Mouse (Mus musculus): ENCODE results near the gene Crx. TPM values are rescaled to one million over a fixed set of nuclear protein-coding genes. Genes with fewer than 3 reads are reported as not detected.

Gene Crx
- polyA plus RNA-seq, 1 experiment from 2014 or later: not detected

DNA sequence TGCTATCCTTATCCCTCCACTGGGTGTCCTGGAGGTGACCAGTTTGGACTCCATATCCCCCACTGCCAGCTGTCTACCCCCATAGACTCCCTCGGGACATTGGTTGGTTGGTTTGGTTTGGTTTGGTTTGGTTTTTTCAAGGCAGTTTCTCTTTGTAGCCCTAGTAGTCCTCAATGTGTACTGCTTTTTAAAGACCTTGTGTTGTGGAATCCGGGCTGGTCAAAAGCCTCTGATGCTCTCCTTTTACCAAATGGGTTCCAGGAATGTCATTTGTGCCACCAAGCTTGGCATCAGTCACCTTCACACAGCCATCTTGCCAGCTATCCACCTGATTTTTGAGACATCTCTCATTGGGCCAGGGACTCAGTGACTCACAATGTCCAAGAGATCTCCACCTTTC, 35.0 kb upstream of the Crx start:
- Histone ChIP-seq H3K36me3 (ENCODE audit: control insufficient read depth, insufficient read depth, low read length) (peaks cover 5% of the 10 kb centered on the region), H3K27ac (ENCODE audit: low read depth, low read length) (no peak overlapping the region), H3K4me3 (ENCODE audit: low read depth, low read length) (no peak overlapping the region), H3K4me2 (replicated peaks; ENCODE audit: low read depth, low read length) (no peak overlapping the region), H3K4me1 (replicated peaks; ENCODE audit: control insufficient read depth, insufficient read depth, low read length) (no peaks in the 10 kb centered on the region), H3K9ac (ENCODE audit: low read depth, low read length) (no peak overlapping the region), H3K9me3 (ENCODE audit: control insufficient read depth, low read length) (no peaks in the 10 kb centered on the region), H3K27me3 (ENCODE audit: control insufficient read depth, insufficient read depth, low read length) (no peaks in the 10 kb centered on the region)
- no peak for DNase-seq (ENCODE audit: low spot score)
- WGBS: 88% methylated on average over 2 of the region's 2 CpGs
- ATAC-seq (ENCODE audit: low FRiP score): no peak

- no peak overlapping the region for H3K27ac ChIP-seq (ENCODE audit: low read depth, low read length)
- no peak overlapping the region for H3K9ac ChIP-seq (ENCODE audit: low read depth, low read length)
- H3K36me3 ChIP-seq (ENCODE audit: control insufficient read depth, insufficient read depth, low read length): peaks cover 4% of the 10 kb centered on the region
- no peaks in the 10 kb centered on the region for H3K4me1 ChIP-seq (replicated peaks; ENCODE audit: control insufficient read depth, insufficient read depth, low read length)
- no peak overlapping the region for H3K4me3 ChIP-seq (ENCODE audit: low read depth, low read length)
- DNase-seq (ENCODE audit: low spot score): peak; percentile 62
- no peak overlapping the region for H3K4me2 ChIP-seq (replicated peaks; ENCODE audit: low read depth, low read length)
- WGBS: 51% methylated on average over 2 of the region's 2 CpGs
- no peak for ATAC-seq (ENCODE audit: low FRiP score)
- no peaks in the 10 kb centered on the region for H3K27me3 ChIP-seq (ENCODE audit: control insufficient read depth, insufficient read depth, low read length)
- H3K9me3 ChIP-seq (ENCODE audit: control insufficient read depth, low read length): no peaks in the 10 kb centered on the region
Measured at GRCm38 (mm10) chr7:15914252-15914651, 34.5 kb upstream of the Crx start.

- ATAC-seq (ENCODE audit: low FRiP score) (peak; percentile 82), DNase-seq (ENCODE audit: low spot score) (peak; percentile 94)
- Histone ChIP-seq H3K27ac (ENCODE audit: low read depth, low read length) (no peak overlapping the region), H3K36me3 (ENCODE audit: control insufficient read depth, insufficient read depth, low read length) (no peaks in the 10 kb centered on the region), H3K9ac (ENCODE audit: low read depth, low read length) (no peak overlapping the region), H3K27me3 (ENCODE audit: control insufficient read depth, insufficient read depth, low read length) (no peaks in the 10 kb centered on the region), H3K4me2 (replicated peaks; ENCODE audit: low read depth, low read length) (no peak overlapping the region), H3K4me3 (ENCODE audit: low read depth, low read length) (no peak overlapping the region), H3K4me1 (replicated peaks; ENCODE audit: control insufficient read depth, insufficient read depth, low read length) (no peaks in the 10 kb centered on the region), H3K9me3 (ENCODE audit: control insufficient read depth, low read length) (no peaks in the 10 kb centered on the region)
- 1% methylated on average over 4 of the region's 4 CpGs for WGBS
Measured at GRCm38 (mm10) chr7:15912183-15912582, 32.4 kb upstream of the Crx start.

DNA sequence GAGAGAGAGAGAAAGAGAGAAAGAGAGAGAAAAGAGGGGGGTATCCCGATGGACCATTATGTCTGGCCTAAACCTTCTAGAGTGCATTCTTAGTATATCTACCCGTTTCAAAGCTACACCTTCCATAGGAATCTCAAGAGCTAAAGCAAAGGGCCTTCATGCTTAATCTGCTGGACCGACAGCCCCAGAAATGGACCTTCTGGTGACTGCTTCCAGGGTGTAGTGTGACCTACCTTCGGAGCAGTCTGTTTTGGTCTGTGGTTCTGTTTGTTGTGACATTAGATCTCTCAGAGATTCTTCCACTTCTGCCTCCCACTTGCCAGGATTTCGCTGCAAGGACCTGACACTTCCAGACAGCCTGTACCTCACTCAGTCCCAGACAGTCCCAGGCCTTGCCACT, 30.8 kb upstream of the Crx start:
- DNase-seq (ENCODE audit: low spot score): no peak
- ATAC-seq (ENCODE audit: low FRiP score): no peak
- WGBS: 69% methylated on average over 5 of the region's 5 CpGs

DNA sequence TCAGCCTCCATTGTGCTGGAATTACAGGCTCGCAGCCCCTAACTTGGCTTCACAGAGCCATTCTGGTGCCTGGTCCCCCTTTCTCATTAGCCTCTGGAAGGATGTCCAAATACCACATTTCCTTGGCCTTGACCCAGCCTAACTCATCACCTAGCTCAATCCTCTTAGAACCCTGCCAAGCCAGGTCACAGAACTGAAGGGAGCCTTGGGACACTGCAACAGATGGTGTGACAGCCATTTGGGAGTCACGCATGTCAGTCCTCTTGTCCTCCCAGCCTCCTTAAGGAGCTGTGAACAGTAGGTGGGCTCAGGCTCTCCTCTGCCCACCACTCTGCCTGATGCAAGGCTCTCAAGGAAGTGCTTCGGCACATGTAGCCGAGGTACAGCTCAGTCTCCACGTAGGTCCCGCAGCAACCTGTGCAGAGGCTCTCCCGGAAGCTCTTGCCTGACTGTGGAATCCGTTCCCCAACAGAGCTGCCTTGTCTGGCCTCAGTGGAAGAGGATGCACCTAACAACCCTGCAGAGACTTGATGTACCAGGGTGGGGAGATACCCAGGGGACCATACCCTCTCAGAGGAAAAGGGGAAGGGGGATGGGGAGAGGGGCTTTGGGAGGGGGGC, 28.3 kb upstream of the Crx start:
- no peaks in the 10 kb centered on the region for H3K4me1 ChIP-seq (replicated peaks; ENCODE audit: control insufficient read depth, insufficient read depth, low read length)
- H3K36me3 ChIP-seq (ENCODE audit: control insufficient read depth, insufficient read depth, low read length): no peaks in the 10 kb centered on the region
- DNase-seq (ENCODE audit: low spot score) (no peak), ATAC-seq (ENCODE audit: low FRiP score) (no peak)
- no peaks in the 10 kb centered on the region for H3K9me3 ChIP-seq (ENCODE audit: control insufficient read depth, low read length)
- no peak overlapping the region for H3K4me3 ChIP-seq (ENCODE audit: low read depth, low read length)
- no peak overlapping the region for H3K9ac ChIP-seq (ENCODE audit: low read depth, low read length)
- no peaks in the 10 kb centered on the region for H3K27me3 ChIP-seq (ENCODE audit: control insufficient read depth, insufficient read depth, low read length)
- no peak overlapping the region for H3K4me2 ChIP-seq (replicated peaks; ENCODE audit: low read depth, low read length)
- no peak overlapping the region for H3K27ac ChIP-seq (ENCODE audit: low read depth, low read length)
- WGBS: 76% methylated on average over 8 of the region's 8 CpGs

More for the DNA sequence above, 30.8 kb upstream of the Crx start:
- Histone ChIP-seq H3K36me3 (ENCODE audit: control insufficient read depth, insufficient read depth, low read length) (no peaks in the 10 kb centered on the region), H3K4me1 (replicated peaks; ENCODE audit: control insufficient read depth, insufficient read depth, low read length) (no peaks in the 10 kb centered on the region), H3K9ac (ENCODE audit: low read depth, low read length) (no peak overlapping the region), H3K27me3 (ENCODE audit: control insufficient read depth, insufficient read depth, low read length) (no peaks in the 10 kb centered on the region), H3K9me3 (ENCODE audit: control insufficient read depth, low read length) (no peaks in the 10 kb centered on the region), H3K27ac (ENCODE audit: low read depth, low read length) (no peak overlapping the region), H3K4me2 (replicated peaks; ENCODE audit: low read depth, low read length) (no peak overlapping the region), H3K4me3 (ENCODE audit: low read depth, low read length) (no peak overlapping the region)

GRCm38 (mm10) chr7:15906602-15907001, 26.8 kb upstream of the Crx start:
- Histone ChIP-seq H3K4me2 (replicated peaks; ENCODE audit: low read depth, low read length) (no peak overlapping the region), H3K9ac (ENCODE audit: low read depth, low read length) (no peak overlapping the region), H3K4me1 (replicated peaks; ENCODE audit: control insufficient read depth, insufficient read depth, low read length) (no peaks in the 10 kb centered on the region), H3K27me3 (ENCODE audit: control insufficient read depth, insufficient read depth, low read length) (no peaks in the 10 kb centered on the region), H3K36me3 (ENCODE audit: control insufficient read depth, insufficient read depth, low read length) (no peaks in the 10 kb centered on the region), H3K9me3 (ENCODE audit: control insufficient read depth, low read length) (no peaks in the 10 kb centered on the region), H3K4me3 (ENCODE audit: low read depth, low read length) (no peak overlapping the region), H3K27ac (ENCODE audit: low read depth, low read length) (no peak overlapping the region)
- no peak for ATAC-seq (ENCODE audit: low FRiP score)
- WGBS: 88% methylated on average over 1 of the region's 1 CpGs
- DNase-seq (ENCODE audit: low spot score): no peak

DNA sequence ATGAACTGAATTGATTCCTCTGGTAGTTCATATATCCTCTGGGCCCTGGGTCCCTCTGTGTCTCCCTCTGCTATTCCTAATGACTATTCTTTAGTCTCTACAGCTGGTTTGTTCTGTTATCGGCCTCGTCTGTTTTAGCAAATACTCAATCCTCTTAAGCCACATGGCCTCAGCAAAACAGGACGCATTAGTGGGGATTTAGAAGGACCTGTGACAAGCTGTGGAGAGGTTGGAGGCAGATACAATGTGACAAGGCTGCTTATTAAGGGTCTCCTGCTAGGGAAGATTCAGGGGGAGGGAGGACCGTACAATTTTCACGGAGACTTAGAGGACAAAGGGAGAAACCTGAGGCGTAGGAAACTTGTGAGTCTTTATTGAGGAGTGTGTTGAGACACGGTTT, 26.1 kb upstream of the Crx start:
- WGBS: 85% methylated on average over 7 of the region's 7 CpGs
- ATAC-seq (ENCODE audit: low FRiP score): no peak

GRCm38 (mm10) chr7:15901366-15902048, 21.7 kb upstream of the Crx start:
- H3K4me3 ChIP-seq (ENCODE audit: low read depth, low read length): no peak overlapping the region
- H3K27ac ChIP-seq (ENCODE audit: low read depth, low read length): no peak overlapping the region
- ATAC-seq (ENCODE audit: low FRiP score) (no peak), DNase-seq (ENCODE audit: low spot score) (no peak)
- H3K4me2 ChIP-seq (replicated peaks; ENCODE audit: low read depth, low read length): no peak overlapping the region
- no peaks in the 10 kb centered on the region for H3K4me1 ChIP-seq (replicated peaks; ENCODE audit: control insufficient read depth, insufficient read depth, low read length)
- H3K9ac ChIP-seq (ENCODE audit: low read depth, low read length): no peak overlapping the region
- WGBS: 81% methylated on average over 9 of the region's 9 CpGs
- H3K27me3 ChIP-seq (ENCODE audit: control insufficient read depth, insufficient read depth, low read length): no peaks in the 10 kb centered on the region
- H3K9me3 ChIP-seq (ENCODE audit: control insufficient read depth, low read length): no peaks in the 10 kb centered on the region
- no peaks in the 10 kb centered on the region for H3K36me3 ChIP-seq (ENCODE audit: control insufficient read depth, insufficient read depth, low read length)

More for the DNA sequence above, 26.1 kb upstream of the Crx start:
- Histone ChIP-seq H3K9ac (ENCODE audit: low read depth, low read length) (no peak overlapping the region), H3K27me3 (ENCODE audit: control insufficient read depth, insufficient read depth, low read length) (no peaks in the 10 kb centered on the region), H3K9me3 (ENCODE audit: control insufficient read depth, low read length) (no peaks in the 10 kb centered on the region), H3K4me2 (replicated peaks; ENCODE audit: low read depth, low read length) (no peak overlapping the region), H3K4me3 (ENCODE audit: low read depth, low read length) (no peak overlapping the region), H3K27ac (ENCODE audit: low read depth, low read length) (no peak overlapping the region), H3K36me3 (ENCODE audit: control insufficient read depth, insufficient read depth, low read length) (no peaks in the 10 kb centered on the region), H3K4me1 (replicated peaks; ENCODE audit: control insufficient read depth, insufficient read depth, low read length) (no peaks in the 10 kb centered on the region)
- no peak for DNase-seq (ENCODE audit: low spot score)

- Histone ChIP-seq H3K4me1 (replicated peaks; ENCODE audit: control insufficient read depth, insufficient read depth, low read length) (no peaks in the 10 kb centered on the region), H3K27ac (ENCODE audit: low read depth, low read length) (no peak overlapping the region), H3K4me3 (ENCODE audit: low read depth, low read length) (no peak overlapping the region), H3K4me2 (replicated peaks; ENCODE audit: low read depth, low read length) (no peak overlapping the region), H3K9me3 (ENCODE audit: control insufficient read depth, low read length) (no peaks in the 10 kb centered on the region), H3K9ac (ENCODE audit: low read depth, low read length) (no peak overlapping the region), H3K27me3 (ENCODE audit: control insufficient read depth, insufficient read depth, low read length) (no peaks in the 10 kb centered on the region), H3K36me3 (ENCODE audit: control insufficient read depth, insufficient read depth, low read length) (no peaks in the 10 kb centered on the region)
- DNase-seq (ENCODE audit: low spot score) (no peak), ATAC-seq (ENCODE audit: low FRiP score) (no peak)
- WGBS: 92% methylated on average over 1 of the region's 1 CpGs
Measured at GRCm38 (mm10) chr7:15894251-15894650, 14.5 kb upstream of the Crx start.
